Mouse (Mus musculus): Measurements from ENCODE around the gene C3ar1. TPM values are rescaled to one million over a fixed set of nuclear protein-coding genes. Genes with fewer than 3 reads are reported as not detected.

Gene C3ar1
- polyA plus RNA-seq, 1 experiment from 2014 or later = 5.1 TPM

DNA sequence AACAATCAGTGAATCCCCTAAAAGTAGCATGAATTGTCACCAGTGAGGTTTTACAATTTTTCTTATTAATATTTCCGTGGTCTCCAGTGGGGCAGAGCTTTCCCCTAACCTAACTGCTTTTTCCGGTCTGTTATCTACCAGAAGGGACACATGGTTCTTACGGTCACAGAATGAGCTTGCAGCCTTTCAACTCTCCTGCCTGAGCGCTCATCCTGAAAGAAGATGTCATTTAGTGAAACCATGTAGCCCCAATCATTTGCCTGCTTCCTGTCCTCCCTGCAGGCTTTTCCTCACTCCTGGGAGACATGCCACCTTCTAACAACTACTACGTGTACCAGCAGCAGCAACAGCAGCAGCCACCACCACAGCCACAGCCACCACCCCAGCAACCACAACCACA, 18.4 kb downstream of the C3ar1 start:
- WGBS = 93% methylated on average over 5 of the region's 5 CpGs

GRCm38 (mm10) chr6:122836974-122837373, 19.0 kb downstream of the C3ar1 start:
- Histone ChIP-seq H3K27me3 (replicated peaks; ENCODE audit: control insufficient read depth, insufficient read depth, low read length) (no peaks in the 10 kb centered on the region), H3K9me3 (ENCODE audit: control insufficient read depth, low read length) (peaks cover 7% of the 10 kb centered on the region; the same call in 1 of the 2 replicates), H3K9ac (ENCODE audit: low read depth, low read length) (no peak overlapping the region), H3K27ac (replicated peaks; ENCODE audit: low read depth, low read length) (no peak overlapping the region), H3K36me3 (ENCODE audit: control insufficient read depth, insufficient read depth, low read length) (peaks cover 98% of the 10 kb centered on the region), H3K4me1 (ENCODE audit: control insufficient read depth, insufficient read depth, low read length) (no peaks in the 10 kb centered on the region), H3K4me2 (ENCODE audit: low read depth, low read length) (no peak overlapping the region), H3K4me3 (ENCODE audit: low read depth, low read length) (no peak overlapping the region)
- WGBS = 100% methylated on average over 3 of the region's 3 CpGs
- no peak for DNase-seq (ENCODE audit: low spot score)
- ATAC-seq (ENCODE audit: low read depth) = no peak

More for the DNA sequence above, 18.4 kb downstream of the C3ar1 start:
- H3K36me3 ChIP-seq (ENCODE audit: control insufficient read depth, insufficient read depth, low read length) = peaks cover 93% of the 10 kb centered on the region
- H3K27ac ChIP-seq (replicated peaks; ENCODE audit: low read depth, low read length) = no peak overlapping the region
- H3K27me3 ChIP-seq (replicated peaks; ENCODE audit: control insufficient read depth, insufficient read depth, low read length) = no peaks in the 10 kb centered on the region
- peaks cover 7% of the 10 kb centered on the region; the same call in 1 of the 2 replicates for H3K9me3 ChIP-seq (ENCODE audit: control insufficient read depth, low read length)
- no peaks in the 10 kb centered on the region for H3K4me1 ChIP-seq (ENCODE audit: control insufficient read depth, insufficient read depth, low read length)
- no peak overlapping the region for H3K4me3 ChIP-seq (ENCODE audit: low read depth, low read length)
- ATAC-seq (ENCODE audit: low read depth) = no peak
- no peak overlapping the region for H3K4me2 ChIP-seq (ENCODE audit: low read depth, low read length)
- no peak for DNase-seq (ENCODE audit: low spot score)
- no peak overlapping the region for H3K9ac ChIP-seq (ENCODE audit: low read depth, low read length)

DNA sequence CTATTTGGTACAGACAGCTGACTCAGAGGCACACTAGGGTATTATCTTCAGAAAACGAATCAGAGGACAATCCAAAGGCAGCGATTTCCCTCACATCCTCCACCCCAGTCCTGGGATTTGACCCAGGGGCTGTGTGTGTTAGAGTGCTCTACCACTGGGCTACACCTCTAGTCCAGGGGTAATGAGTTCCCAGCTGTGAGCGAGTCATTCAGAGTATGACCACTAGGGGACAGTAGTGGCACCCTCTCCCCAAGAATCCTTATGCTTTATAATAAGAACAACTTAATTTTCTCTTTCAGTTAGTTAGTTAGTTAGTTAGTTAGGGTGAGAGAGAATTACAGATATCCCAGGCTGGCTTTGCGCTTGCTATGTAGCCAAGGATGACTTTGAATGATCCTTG, 21.6 kb downstream of the C3ar1 start:
- ATAC-seq (ENCODE audit: low read depth) (no peak), DNase-seq (ENCODE audit: low spot score) (no peak)
- WGBS = 71% methylated on average over 4 of the region's 4 CpGs
- Histone ChIP-seq H3K4me2 (ENCODE audit: low read depth, low read length) (no peak overlapping the region), H3K27ac (replicated peaks; ENCODE audit: low read depth, low read length) (no peak overlapping the region), H3K27me3 (replicated peaks; ENCODE audit: control insufficient read depth, insufficient read depth, low read length) (no peaks in the 10 kb centered on the region), H3K4me1 (ENCODE audit: control insufficient read depth, insufficient read depth, low read length) (no peaks in the 10 kb centered on the region), H3K9ac (ENCODE audit: low read depth, low read length) (no peak overlapping the region), H3K4me3 (ENCODE audit: low read depth, low read length) (no peak overlapping the region), H3K36me3 (ENCODE audit: control insufficient read depth, insufficient read depth, low read length) (peaks cover 92% of the 10 kb centered on the region), H3K9me3 (ENCODE audit: control insufficient read depth, low read length) (peaks cover 7% of the 10 kb centered on the region; the same call in 1 of the 2 replicates)

GRCm38 (mm10) chr6:122832880-122833279, 23.1 kb downstream of the C3ar1 start:
- DNase-seq (ENCODE audit: low spot score) (no peak), ATAC-seq (ENCODE audit: low read depth) (no peak)
- H3K36me3 ChIP-seq (ENCODE audit: control insufficient read depth, insufficient read depth, low read length) = peaks cover 85% of the 10 kb centered on the region
- H3K9ac ChIP-seq (ENCODE audit: low read depth, low read length) = no peak overlapping the region
- 79% methylated on average over 7 of the region's 7 CpGs for WGBS
- H3K4me1 ChIP-seq (ENCODE audit: control insufficient read depth, insufficient read depth, low read length) = no peaks in the 10 kb centered on the region
- no peak overlapping the region for H3K4me2 ChIP-seq (ENCODE audit: low read depth, low read length)
- peaks cover 7% of the 10 kb centered on the region; the same call in 1 of the 2 replicates for H3K9me3 ChIP-seq (ENCODE audit: control insufficient read depth, low read length)
- no peaks in the 10 kb centered on the region for H3K27me3 ChIP-seq (replicated peaks; ENCODE audit: control insufficient read depth, insufficient read depth, low read length)
- H3K27ac ChIP-seq (replicated peaks; ENCODE audit: low read depth, low read length) = no peak overlapping the region
- no peak overlapping the region for H3K4me3 ChIP-seq (ENCODE audit: low read depth, low read length)

GRCm38 (mm10) chr6:122828086-122828485, 27.9 kb downstream of the C3ar1 start:
- Histone ChIP-seq H3K9me3 (ENCODE audit: control insufficient read depth, low read length) (no peaks in the 10 kb centered on the region), H3K4me2 (ENCODE audit: low read depth, low read length) (no peak overlapping the region), H3K4me1 (ENCODE audit: control insufficient read depth, insufficient read depth, low read length) (peaks cover 6% of the 10 kb centered on the region), H3K27me3 (replicated peaks; ENCODE audit: control insufficient read depth, insufficient read depth, low read length) (no peaks in the 10 kb centered on the region), H3K4me3 (ENCODE audit: low read depth, low read length) (no peak overlapping the region), H3K36me3 (ENCODE audit: control insufficient read depth, insufficient read depth, low read length) (peaks cover 38% of the 10 kb centered on the region), H3K9ac (ENCODE audit: low read depth, low read length) (no peak overlapping the region), H3K27ac (replicated peaks; ENCODE audit: low read depth, low read length) (no peak overlapping the region)
- no peak for ATAC-seq (ENCODE audit: low read depth)
- no peak for DNase-seq (ENCODE audit: low spot score)
- WGBS = 51% methylated on average over 13 of the region's 13 CpGs

DNA sequence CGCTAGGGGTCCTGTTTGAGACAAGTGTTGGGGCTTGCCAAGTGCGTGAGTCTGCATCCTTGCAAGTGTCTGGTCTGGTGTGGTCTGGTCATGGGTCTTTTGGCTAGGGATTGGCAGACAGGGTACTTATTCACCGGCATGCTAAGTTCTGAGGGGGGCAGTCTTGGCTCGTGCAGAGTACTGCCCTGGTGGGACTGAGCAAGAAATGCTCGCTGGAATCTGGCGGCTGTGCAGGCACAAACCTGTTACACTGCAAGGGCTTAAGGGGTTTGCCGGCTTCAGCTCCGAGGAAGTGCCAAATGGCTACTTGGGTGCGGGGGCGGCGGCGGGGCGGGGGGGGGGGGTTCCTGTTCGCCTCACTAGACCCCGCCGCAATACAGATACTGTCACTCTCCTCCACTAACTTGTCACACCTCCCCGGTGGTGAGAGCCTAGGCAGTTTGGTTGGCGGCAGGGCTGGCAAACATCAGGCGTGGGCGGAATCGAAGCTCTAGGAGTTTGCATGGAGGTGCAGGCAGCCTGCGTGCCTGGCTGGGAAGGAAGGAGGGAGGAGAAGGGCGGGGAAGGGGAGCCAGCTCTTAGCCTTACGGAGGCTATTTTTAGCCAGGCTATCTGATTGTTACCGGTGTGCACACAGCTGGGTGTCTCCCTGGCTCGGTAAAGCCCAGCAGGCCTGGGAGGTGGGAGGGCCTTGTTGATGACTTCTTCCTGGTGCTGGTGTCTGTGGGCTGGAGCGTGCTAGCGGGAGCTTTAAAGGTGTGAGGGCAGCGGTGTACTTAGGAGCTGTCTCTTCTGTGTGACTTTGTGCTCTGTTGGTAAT, 29.8 kb downstream of the C3ar1 start:
- peak; percentile 86 for DNase-seq (ENCODE audit: low spot score)
- Histone ChIP-seq H3K4me2 (ENCODE audit: low read depth, low read length) (peak overlapping the region; percentile 81), H3K27me3 (replicated peaks; ENCODE audit: control insufficient read depth, insufficient read depth, low read length) (no peaks in the 10 kb centered on the region), H3K27ac (replicated peaks; ENCODE audit: low read depth, low read length) (peak overlapping the region; percentile 71), H3K9ac (ENCODE audit: low read depth, low read length) (peak overlapping the region; percentile 62), H3K36me3 (ENCODE audit: control insufficient read depth, insufficient read depth, low read length) (peaks cover 23% of the 10 kb centered on the region), H3K4me1 (ENCODE audit: control insufficient read depth, insufficient read depth, low read length) (peaks cover 17% of the 10 kb centered on the region), H3K4me3 (ENCODE audit: low read depth, low read length) (peak overlapping the region; percentile 40), H3K9me3 (ENCODE audit: control insufficient read depth, low read length) (no peaks in the 10 kb centered on the region)
- ATAC-seq (ENCODE audit: low read depth) = peak; percentile 87
- WGBS = 1% methylated on average over 23 of the region's 29 CpGs

DNA sequence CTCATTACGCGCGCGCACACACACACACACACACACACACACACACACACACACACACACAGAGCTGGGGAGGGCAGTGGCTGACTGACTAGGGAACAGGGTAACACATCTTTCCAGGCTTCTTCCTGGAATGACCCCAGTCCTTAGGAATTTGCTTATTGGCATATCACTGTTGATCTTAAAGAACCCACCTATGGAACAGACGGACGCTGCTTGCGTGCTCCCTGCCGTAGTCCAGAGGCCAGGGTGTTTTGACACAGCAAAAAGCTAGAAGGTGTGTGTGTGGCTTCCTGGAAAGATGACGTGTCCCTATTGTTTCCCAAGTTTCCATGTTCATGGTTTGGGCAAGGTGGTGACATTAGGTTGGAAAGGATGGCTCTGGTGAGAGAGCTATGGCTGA, 30.8 kb downstream of the C3ar1 start:
- Histone ChIP-seq H3K4me1 (ENCODE audit: control insufficient read depth, insufficient read depth, low read length) (peaks cover 24% of the 10 kb centered on the region), H3K36me3 (ENCODE audit: control insufficient read depth, insufficient read depth, low read length) (peaks cover 15% of the 10 kb centered on the region), H3K4me3 (ENCODE audit: low read depth, low read length) (no peak overlapping the region), H3K4me2 (ENCODE audit: low read depth, low read length) (no peak overlapping the region), H3K9ac (ENCODE audit: low read depth, low read length) (no peak overlapping the region), H3K27ac (replicated peaks; ENCODE audit: low read depth, low read length) (no peak overlapping the region), H3K27me3 (replicated peaks; ENCODE audit: control insufficient read depth, insufficient read depth, low read length) (no peaks in the 10 kb centered on the region), H3K9me3 (ENCODE audit: control insufficient read depth, low read length) (no peaks in the 10 kb centered on the region)
- DNase-seq (ENCODE audit: low spot score) = no peak
- 93% methylated on average over 9 of the region's 9 CpGs for WGBS
- ATAC-seq (ENCODE audit: low read depth) = no peak

GRCm38 (mm10) chr6:122824086-122824485, 31.9 kb downstream of the C3ar1 start:
- DNase-seq (ENCODE audit: low spot score) (no peak), ATAC-seq (ENCODE audit: low read depth) (no peak)
- Histone ChIP-seq H3K9ac (ENCODE audit: low read depth, low read length) (no peak overlapping the region), H3K27ac (replicated peaks; ENCODE audit: low read depth, low read length) (no peak overlapping the region), H3K4me1 (ENCODE audit: control insufficient read depth, insufficient read depth, low read length) (peaks cover 24% of the 10 kb centered on the region), H3K27me3 (replicated peaks; ENCODE audit: control insufficient read depth, insufficient read depth, low read length) (no peaks in the 10 kb centered on the region), H3K9me3 (ENCODE audit: control insufficient read depth, low read length) (no peaks in the 10 kb centered on the region), H3K4me3 (ENCODE audit: low read depth, low read length) (no peak overlapping the region), H3K4me2 (ENCODE audit: low read depth, low read length) (no peak overlapping the region), H3K36me3 (ENCODE audit: control insufficient read depth, insufficient read depth, low read length) (peaks cover 4% of the 10 kb centered on the region)
- 51% methylated on average over 9 of the region's 10 CpGs for WGBS

GRCm38 (mm10) chr6:122821822-122822221, 34.1 kb downstream of the C3ar1 start:
- peak overlapping the region; percentile 8; the same call in 1 of the 2 replicates for H3K9ac ChIP-seq (ENCODE audit: low read depth, low read length)
- peaks cover 24% of the 10 kb centered on the region for H3K4me1 ChIP-seq (ENCODE audit: control insufficient read depth, insufficient read depth, low read length)
- no peak for ATAC-seq (ENCODE audit: low read depth)
- H3K4me3 ChIP-seq (ENCODE audit: low read depth, low read length) = no peak overlapping the region
- WGBS = 68% methylated on average over 9 of the region's 9 CpGs
- no peaks in the 10 kb centered on the region for H3K9me3 ChIP-seq (ENCODE audit: control insufficient read depth, low read length)
- peak overlapping the region; percentile 76 for H3K4me2 ChIP-seq (ENCODE audit: low read depth, low read length)
- DNase-seq (ENCODE audit: low spot score) = no peak
- no peaks in the 10 kb centered on the region for H3K36me3 ChIP-seq (ENCODE audit: control insufficient read depth, insufficient read depth, low read length)
- H3K27ac ChIP-seq (replicated peaks; ENCODE audit: low read depth, low read length) = no peak overlapping the region
- H3K27me3 ChIP-seq (replicated peaks; ENCODE audit: control insufficient read depth, insufficient read depth, low read length) = no peaks in the 10 kb centered on the region
